26 mouse cellular contexts compared by ENCODE assay signal in the genomic region with DNA sequence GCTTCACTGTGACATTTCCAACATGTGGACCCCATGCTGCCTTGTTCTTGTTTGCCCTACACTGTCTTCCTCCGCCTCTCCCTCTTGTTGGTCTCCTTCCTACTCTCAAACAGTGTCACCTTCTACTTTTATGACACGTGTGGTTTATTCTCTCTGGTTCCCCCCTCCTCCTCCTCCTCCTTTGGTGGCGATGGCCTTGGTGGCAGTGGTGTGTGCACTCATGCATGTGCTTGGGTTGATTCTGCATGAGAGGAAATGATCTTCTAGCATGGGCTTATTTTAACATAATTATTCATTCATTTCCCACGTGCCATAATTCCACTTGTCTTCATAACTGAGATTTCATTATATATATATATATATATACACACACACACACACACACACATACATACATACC.
"Had no signal": no experiment of that assay in that cellular context is flagged by ENCODE, and none has a peak within 500 bp of the region (broad histone marks: within the 10 kb centered on the region; RNA-seq: fewer than 3 reads in every experiment).

No protein-coding gene starts in this region.

- H3K36me3 ChIP-seq: heart, embryonic 13.5 days; heart, embryonic 15.5 days; hindbrain, embryonic 10.5 days; hindbrain, embryonic 12.5 days; intestine, embryonic 15.5 days; kidney, embryonic 15.5 days; limb, embryonic 13.5 days; limb, embryonic 15.5 days; liver, embryonic 12.5 days had no signal

- DNase-seq: gastrocnemius, postnatal 10 days; gastrocnemius, postnatal 25 days; heart, adult 2 months; heart, postnatal 4 days; kidney, adult 18-20 months; kidney, adult 9 months; kidney, postnatal 14 days; kidney, postnatal 36 days; layer of hippocampus, adult 9-11 months; layer of hippocampus, postnatal 36 days; left cerebral cortex, postnatal 4 days had no signal

- H3K4me3 ChIP-seq: heart, adult 2 months; heart, embryonic 13.5 days; heart, embryonic 15.5 days; hindbrain, embryonic 10.5 days; hindbrain, embryonic 12.5 days; intestine, embryonic 15.5 days; kidney, embryonic 15.5 days; limb, embryonic 13.5 days; limb, embryonic 15.5 days; liver, embryonic 12.5 days had no signal

- H3K27ac ChIP-seq: heart, adult 2 months; heart, embryonic 13.5 days; heart, embryonic 15.5 days; hindbrain, embryonic 10.5 days; hindbrain, embryonic 12.5 days; hindbrain, embryonic 14.5 days; intestine, embryonic 15.5 days; kidney, embryonic 15.5 days; kidney, postnatal 0 days; limb, embryonic 13.5 days; limb, embryonic 15.5 days; liver, embryonic 12.5 days; liver, embryonic 14.5 days had no signal

- ATAC-seq: hindbrain, embryonic 16.5 days; inflammation-experienced regulatory T-cells, adult 6 months; intestine, embryonic 15.5 days; intestine, postnatal 0 days; liver, embryonic 12.5 days had no signal

- H3K27me3 ChIP-seq: heart, embryonic 13.5 days; heart, embryonic 15.5 days; hindbrain, embryonic 12.5 days; intestine, embryonic 15.5 days; kidney, embryonic 15.5 days; limb, embryonic 13.5 days; limb, embryonic 15.5 days; liver, embryonic 12.5 days had no signal

- H3K9me3 ChIP-seq: heart, embryonic 13.5 days; heart, embryonic 15.5 days; hindbrain, embryonic 10.5 days; hindbrain, embryonic 12.5 days; intestine, embryonic 15.5 days; kidney, embryonic 15.5 days; limb, embryonic 13.5 days; limb, embryonic 15.5 days; liver, embryonic 12.5 days had no signal

- H3K9ac ChIP-seq: heart, embryonic 13.5 days; heart, embryonic 15.5 days; hindbrain, embryonic 12.5 days; hindbrain, embryonic 14.5 days; intestine, embryonic 15.5 days; kidney, embryonic 15.5 days; limb, embryonic 13.5 days; limb, embryonic 15.5 days; liver, embryonic 12.5 days; liver, embryonic 14.5 days had no signal

- H3K4me2 ChIP-seq: heart, embryonic 13.5 days; heart, embryonic 15.5 days; hindbrain, embryonic 12.5 days; hindbrain, embryonic 14.5 days; intestine, embryonic 15.5 days; kidney, embryonic 15.5 days; limb, embryonic 13.5 days; limb, embryonic 15.5 days; liver, embryonic 12.5 days had no signal

- H3K4me1 ChIP-seq: heart, embryonic 13.5 days; heart, embryonic 15.5 days; hindbrain, embryonic 10.5 days; hindbrain, embryonic 12.5 days; intestine, embryonic 15.5 days; kidney, embryonic 15.5 days; limb, embryonic 13.5 days; limb, embryonic 15.5 days; liver, embryonic 12.5 days had no signal
